Mouse (Mus musculus): Measurements from ENCODE around the gene Hacd3.
"Not testable (repeated sequence)": the region's sequence is repeated elsewhere in the genome, so short reads cannot be mapped to it uniquely, and the experiment has no call there.

Gene Hacd3

DNA sequence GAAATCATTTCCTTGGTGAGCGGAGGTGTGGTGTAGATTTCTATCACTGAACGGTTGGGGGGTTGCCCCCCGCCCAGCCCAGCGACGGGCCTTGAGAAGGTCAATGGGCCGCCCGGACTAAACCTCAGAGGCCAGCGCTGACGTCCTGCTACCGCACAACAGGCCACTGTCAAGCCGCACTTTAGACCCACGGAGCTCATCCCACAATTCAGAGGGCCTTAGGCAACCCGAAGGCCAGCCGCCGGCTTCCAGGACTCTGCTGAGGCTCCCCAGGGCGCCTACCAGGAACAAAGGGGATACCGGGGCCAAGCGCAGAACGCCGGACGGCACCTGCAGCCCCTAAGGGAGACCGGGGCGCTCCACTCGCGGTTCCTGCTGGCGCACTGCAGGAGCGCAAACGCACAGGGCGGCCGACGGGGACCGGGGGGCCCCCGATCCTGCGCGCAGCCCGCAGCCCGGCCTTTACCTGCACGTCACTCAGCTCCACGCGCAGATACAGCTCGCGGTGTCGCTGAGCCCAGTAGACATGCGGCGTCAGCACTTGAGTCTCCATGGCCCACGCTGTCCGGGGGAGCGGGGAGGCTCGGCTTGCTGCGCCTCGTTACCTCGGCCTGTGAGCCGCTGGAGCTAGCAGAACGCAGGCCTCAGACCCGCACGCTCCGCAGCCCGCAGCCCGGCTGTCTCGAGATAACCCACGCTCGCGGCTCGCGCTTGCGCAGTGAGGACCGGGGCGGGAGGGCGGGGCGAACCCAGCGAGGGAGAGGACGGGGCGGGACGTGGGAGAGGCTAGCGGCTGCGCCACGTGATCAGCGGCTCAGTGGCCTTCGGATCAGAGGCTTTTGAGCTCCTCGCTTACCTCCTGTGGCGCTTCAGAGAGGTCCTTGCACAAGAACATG, at the start of gene Hacd3:
Hacd3 (minus strand) TSS at position 703 of the 896 bp plus-strand sequence.
- DNase-seq = peak; percentile 94

- no peak for DNase-seq
Measured at GRCm38 (mm10) chr9:65070587-65070986, 49.1 kb upstream of the Hacd3 start.

GRCm38 (mm10) chr9:65064251-65064650, 42.8 kb upstream of the Hacd3 start:
- DNase-seq = no peak

- no peak for DNase-seq
Measured at GRCm38 (mm10) chr9:65050981-65051380, 29.5 kb upstream of the Hacd3 start.

DNA sequence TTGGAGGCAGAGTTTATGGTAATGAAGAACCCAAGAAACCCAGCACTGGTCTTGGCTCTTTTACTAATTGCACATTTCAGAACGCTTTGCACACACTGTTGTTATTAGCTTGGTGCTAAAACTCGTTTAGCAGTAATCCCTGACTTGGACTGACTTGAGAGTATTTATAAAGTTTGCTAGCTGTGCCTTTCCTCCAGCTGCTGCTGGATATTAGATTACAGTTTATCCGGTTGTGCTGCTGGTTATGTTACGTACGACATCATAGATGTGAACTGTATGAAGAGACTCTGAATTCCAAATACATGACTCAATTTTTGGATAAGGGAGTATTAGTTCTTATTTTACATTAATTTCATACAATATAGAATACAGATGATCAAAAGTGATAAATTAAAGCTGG, 27.9 kb upstream of the Hacd3 start:
- no peak for DNase-seq

- no peak for DNase-seq
Measured at GRCm38 (mm10) chr9:65046993-65047392, 25.5 kb upstream of the Hacd3 start.

- DNase-seq = no peak
Measured at GRCm38 (mm10) chr9:65041430-65041829, 19.9 kb upstream of the Hacd3 start.

DNA sequence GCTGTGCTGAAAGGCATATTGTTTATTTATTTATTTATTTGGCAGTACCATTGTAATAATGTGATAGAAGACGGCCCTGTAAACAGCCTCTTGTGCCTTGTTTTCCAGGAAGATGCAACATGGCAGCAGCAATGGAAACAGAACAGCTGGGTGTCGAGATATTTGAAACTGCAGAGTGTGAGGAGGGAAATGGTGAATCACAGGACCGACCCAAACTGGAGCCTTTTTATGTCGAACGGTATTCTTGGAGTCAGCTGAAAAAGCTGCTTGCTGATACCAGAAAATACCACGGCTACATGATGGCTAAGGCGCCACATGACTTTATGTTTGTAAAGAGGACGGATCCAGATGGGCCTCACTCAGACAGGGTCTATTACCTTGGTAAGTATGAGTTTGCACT, 15.4 kb upstream of the Hacd3 start:
- DNase-seq = no peak

- peak; percentile 14 for DNase-seq
Measured at GRCm38 (mm10) chr9:65036456-65036855, 15.0 kb upstream of the Hacd3 start.

GRCm38 (mm10) chr9:65032269-65033108, 11.0 kb upstream of the Hacd3 start, which contains the start of gene Dpp8:
TSS of gene Dpp8 (plus strand) at chr9:65032414.
- peak; percentile 93 for DNase-seq

DNA sequence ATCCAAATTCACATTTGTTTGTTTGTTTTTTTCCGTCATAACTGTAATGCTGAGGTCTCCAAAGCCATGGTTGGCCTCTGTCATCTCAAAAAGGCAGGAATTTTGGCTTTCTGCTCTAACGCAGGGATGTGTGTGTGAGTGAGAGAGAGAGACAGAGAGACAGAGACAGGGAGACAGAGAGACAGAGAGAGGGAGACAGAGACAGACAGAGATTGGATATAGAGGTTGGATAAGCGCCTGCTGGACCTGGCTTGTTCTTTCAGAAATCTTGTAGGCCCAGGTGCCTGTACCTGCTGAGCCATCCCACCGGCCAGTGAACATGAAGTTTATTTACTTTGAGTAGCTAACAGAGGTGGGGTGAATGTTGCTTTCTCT, 10.4 kb upstream of the Hacd3 start:
- DNase-seq = no peak

GRCm38 (mm10) chr9:65031355-65031754, 9.9 kb upstream of the Hacd3 start:
- not testable (repeated sequence) for DNase-seq

GRCm38 (mm10) chr9:65028313-65028712, 6.8 kb upstream of the Hacd3 start:
- DNase-seq = no peak

DNA sequence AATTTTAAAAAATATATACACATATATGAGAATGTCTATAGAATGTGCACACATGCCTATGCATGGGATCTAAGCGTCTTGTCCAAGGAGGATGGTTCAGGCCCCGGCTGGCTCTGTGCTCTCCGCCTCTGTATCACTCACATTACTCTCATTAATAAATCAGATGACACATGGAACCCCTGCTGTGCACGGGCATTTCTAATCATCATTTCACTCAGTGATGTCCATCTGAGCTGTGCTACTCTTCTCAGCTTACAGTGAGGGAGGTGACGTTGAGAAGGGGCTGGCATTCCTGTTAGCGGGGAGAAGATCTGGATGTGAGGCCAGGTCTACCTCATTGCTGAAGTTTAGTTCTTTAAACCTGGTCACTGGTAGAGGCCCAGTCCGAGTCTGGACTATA, 5.7 kb upstream of the Hacd3 start:
- DNase-seq = no peak

DNA sequence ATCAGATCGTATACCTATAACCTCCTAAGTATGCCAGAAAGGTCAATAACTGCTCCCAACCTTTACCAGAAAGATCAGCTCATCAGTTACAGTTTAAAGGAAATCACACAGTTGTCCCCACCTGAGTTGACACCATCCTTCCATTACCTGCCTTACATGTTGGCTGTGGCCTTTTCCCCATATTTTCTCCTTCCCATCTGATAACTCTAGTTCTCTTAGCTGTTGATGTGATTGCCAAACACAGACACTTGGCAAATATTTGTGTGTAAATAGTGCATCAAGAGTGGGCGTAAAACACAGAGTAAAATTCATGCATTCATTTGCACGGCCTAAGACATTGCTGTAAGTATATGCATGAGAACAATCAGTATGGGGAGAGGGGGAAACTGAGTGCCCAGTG, 2.0 kb upstream of the Hacd3 start:
- DNase-seq = no peak

- DNase-seq = no peak
Measured at GRCm38 (mm10) chr9:65022580-65023135, 1.2 kb upstream of the Hacd3 start.

GRCm38 (mm10) chr9:65021887-65022579, 540 bp upstream of the Hacd3 start:
- no peak for DNase-seq

- no peak for DNase-seq
Measured at GRCm38 (mm10) chr9:65020128-65020527, 1.4 kb downstream of the Hacd3 start.

- no peak for DNase-seq
Measured at GRCm38 (mm10) chr9:65019146-65019545, 2.3 kb downstream of the Hacd3 start.

DNA sequence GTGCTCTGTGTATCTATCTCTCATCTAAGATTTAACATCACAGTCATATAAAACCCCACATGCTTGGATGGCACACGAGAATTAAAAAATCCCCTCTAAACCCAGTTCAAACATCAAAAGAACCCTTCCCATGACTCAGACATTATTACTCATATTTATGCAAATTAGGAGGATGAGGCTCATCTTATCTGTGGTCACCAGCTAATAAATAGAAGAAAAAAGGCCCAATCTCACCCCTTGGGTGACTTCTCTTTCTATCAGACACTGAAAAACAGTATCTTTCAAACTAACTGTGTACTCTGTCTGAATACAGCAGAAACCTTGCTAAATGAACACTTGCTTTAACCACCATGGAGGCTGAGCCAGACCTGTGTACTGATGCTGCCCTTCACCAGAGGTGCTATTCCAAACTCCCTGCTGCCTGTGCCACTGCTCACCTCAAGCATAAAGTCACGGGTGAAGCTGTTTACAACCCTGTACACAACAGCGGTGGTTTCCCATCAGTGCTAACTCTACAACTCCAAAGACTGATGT, 2.8 kb downstream of the Hacd3 start:
- DNase-seq = no peak

DNA sequence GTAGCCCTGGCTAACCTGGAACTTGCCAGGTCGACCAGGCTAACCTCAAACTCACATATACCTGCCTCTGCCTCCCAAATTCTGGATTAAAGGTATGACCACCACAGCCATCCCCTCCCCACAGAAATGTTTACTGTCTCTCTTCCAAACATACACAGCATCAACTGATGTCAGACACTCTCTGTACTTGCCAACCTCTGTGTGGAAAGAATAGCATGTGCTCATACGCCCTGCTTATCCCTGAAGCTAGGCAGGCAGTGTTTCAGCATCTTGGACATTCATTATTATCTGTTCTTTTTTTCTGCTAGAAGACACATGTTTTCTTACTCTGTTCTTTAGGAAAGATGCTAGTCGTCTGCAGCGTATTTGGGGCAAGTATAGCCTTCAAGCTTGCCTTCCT, 3.6 kb downstream of the Hacd3 start:
- DNase-seq = no peak

- no peak for DNase-seq
Measured at GRCm38 (mm10) chr9:65016978-65017827, 4.3 kb downstream of the Hacd3 start.
